Mouse (Mus musculus): ENCODE results near the gene Nol7.

- TF ChIP-seq CTCF (IDR thresholded peaks at IDR 0.05; ENCODE audit: extremely low read depth, insufficient read depth, low read length) (no peak), POLR2A (IDR thresholded peaks at IDR 0.05; ENCODE audit: extremely low read depth, insufficient read depth, low read length) (no peak)
Observed at GRCm38 (mm10) chr13:43374205-43374604, 24.0 kb upstream of the Nol7 start.
